Mouse (Mus musculus) forebrain, embryonic 15.5 days (tissue): ENCODE measurements around the gene Picalm. TPM values are rescaled to one million over a fixed set of nuclear protein-coding genes. Genes with fewer than 3 reads are reported as not detected.

Source experiments
- ATAC-seq: fragments of 200-750 bp; cut with Nextera tagmentation; replicated peaks from 2 replicates; pipeline ENCODE4 v1.8.0; 2017; ENCODE audit warnings: mild to moderate bottlenecking, moderate TSS enrichment, moderate library complexity
- H3K27ac ChIP-seq: fragments of 300-500 bp; sonication (generic); replicated peaks from 2 replicates; pipeline ENCODE4 v1.5.1; 2015; ENCODE audit warnings: mild to moderate bottlenecking, inconsistent platforms
- H3K27me3 ChIP-seq: fragments of 300-500 bp; sonication (generic); 2 replicates; pipeline ENCODE4 v1.6.1; 2015; ENCODE audit warnings: inconsistent platforms
- H3K36me3 ChIP-seq: fragments of 300-500 bp; sonication (generic); 2 replicates; pipeline ENCODE4 v1.6.1; 2015; ENCODE audit warnings: mild to moderate bottlenecking, inconsistent platforms
- H3K4me1 ChIP-seq: fragments of 300-500 bp; sonication (generic); 2 replicates; pipeline ENCODE4 v1.6.1; 2015; ENCODE audit warnings: inconsistent platforms
- H3K4me2 ChIP-seq: fragments of 300-500 bp; sonication (generic); replicated peaks from 2 replicates; pipeline ENCODE4 v1.6.1; 2015; ENCODE audit warnings: mild to moderate bottlenecking, inconsistent platforms
- H3K4me3 ChIP-seq: fragments of 300-500 bp; sonication (generic); 2 replicates; pipeline ENCODE4 v1.5.1; 2015; ENCODE audit warnings: mild to moderate bottlenecking, inconsistent platforms
- H3K9ac ChIP-seq: fragments of 300-500 bp; sonication (generic); replicated peaks from 2 replicates; pipeline ENCODE4 v1.6.1; 2015; ENCODE audit warnings: mild to moderate bottlenecking, inconsistent platforms
- H3K9me3 ChIP-seq: fragments of 300-500 bp; sonication (generic); 2 replicates; pipeline ENCODE4 v1.6.1; 2016; ENCODE audit warnings: inconsistent platforms
- WGBS: fragments of 180-500 bp; shearing (Covaris S2); methylation state at CpG from one replicate; pipeline ENCODE4 v1.1.7; 2015; ENCODE audit warnings: mixed read lengths; 5-methylcytosine and 5-hydroxymethylcytosine counted together
- polyA plus RNA-seq: library from polyadenylated mRNA; unstranded; fragments of >200 nt; fragmentation: Nextera tagmentation; extraction: Ambion mirVana; gene quantifications from 2 replicates; pipeline ENCODE4 v1.2.1, GENCODE M21; 2015

Picalm gene
- polyA plus RNA-seq: 42.3 and 45.7 TPM in 2 replicates

DNA sequence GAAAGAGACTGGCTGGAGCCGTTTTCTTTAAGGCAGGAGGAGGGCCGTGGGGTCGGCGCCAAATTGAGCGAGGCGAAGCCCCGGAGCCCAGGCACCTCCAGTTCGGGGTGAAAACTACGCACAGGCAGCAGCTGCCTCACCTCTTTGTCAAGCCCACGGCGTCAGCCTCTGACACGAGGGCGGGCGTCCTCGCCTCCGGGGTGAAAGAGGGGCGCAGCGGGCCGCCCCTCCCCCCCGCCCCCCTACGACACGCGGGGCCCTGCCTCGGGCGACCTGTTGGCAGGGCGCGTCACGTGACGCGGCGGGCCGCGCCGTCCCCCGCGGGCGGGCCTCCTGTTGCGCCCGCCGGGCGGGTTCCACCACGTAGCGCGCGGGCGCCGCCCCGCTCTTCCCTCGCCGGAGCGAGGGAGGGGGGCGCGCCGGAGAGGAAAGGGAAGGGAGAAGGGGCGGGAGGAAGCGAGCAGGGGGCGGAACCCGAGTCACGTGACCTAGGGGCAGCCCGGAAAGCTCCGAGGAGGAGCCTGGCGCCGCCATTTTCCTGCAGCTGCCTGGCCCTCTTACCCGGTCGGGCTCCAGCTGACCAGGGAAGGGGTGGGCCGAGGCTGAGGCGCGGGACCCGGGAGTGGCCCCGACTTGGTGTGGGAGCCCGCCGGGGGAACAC, at the start of gene Picalm:
Picalm (plus strand) TSS at position 482 of the 661 bp plus-strand sequence.
- H3K36me3 ChIP-seq: no peaks in the 10 kb centered on the region
- no peaks in the 10 kb centered on the region for H3K9me3 ChIP-seq
- H3K27me3 ChIP-seq: no peaks in the 10 kb centered on the region
- under 1% methylated on average over 36 of the region's 72 CpGs for WGBS
- peak within 1 kb of the TSS; percentile 98 for H3K4me3 ChIP-seq
- peak within 1 kb of the TSS; percentile 81 for H3K4me2 ChIP-seq
- peak within 1 kb of the TSS; percentile 97 for H3K27ac ChIP-seq
- peak within 1 kb of the TSS; percentile 97 for H3K9ac ChIP-seq
- ATAC-seq: peak; percentile 95
- peaks cover 28% of the 10 kb centered on the region for H3K4me1 ChIP-seq

- 85% methylated on average over 7 of the region's 7 CpGs for WGBS
- H3K27me3 ChIP-seq: no peaks in the 10 kb centered on the region
- H3K9me3 ChIP-seq: no peaks in the 10 kb centered on the region
- H3K4me2 ChIP-seq: no peak overlapping the region
- ATAC-seq: no peak
- no peaks in the 10 kb centered on the region for H3K36me3 ChIP-seq
- H3K27ac ChIP-seq: no peak overlapping the region
- H3K4me1 ChIP-seq: no peaks in the 10 kb centered on the region
- no peak overlapping the region for H3K9ac ChIP-seq
- H3K4me3 ChIP-seq: no peak overlapping the region
Observed at GRCm38 (mm10) chr7:90083799-90084198, 46.2 kb upstream of the Picalm start.

DNA sequence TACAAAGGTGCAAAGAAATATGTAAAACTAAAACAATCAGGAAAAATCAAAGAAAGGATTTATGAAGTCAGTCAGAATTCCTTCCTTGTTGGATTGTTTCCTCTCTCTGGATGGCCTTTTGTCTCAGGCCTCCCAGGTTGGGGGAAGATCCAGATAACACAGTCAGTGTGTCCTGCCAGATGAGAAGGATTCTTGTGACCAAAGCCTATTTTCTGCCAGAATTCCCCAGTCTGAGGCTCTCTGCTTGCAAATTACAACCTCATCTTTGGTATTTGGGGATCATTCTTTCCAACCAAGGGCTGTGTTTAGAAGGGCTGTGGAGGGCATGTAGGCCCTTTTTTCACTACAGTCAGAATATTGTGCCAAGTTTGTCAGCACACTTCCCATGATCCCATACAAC, 45.5 kb upstream of the Picalm start:
- H3K4me3 ChIP-seq: no peak overlapping the region
- H3K4me2 ChIP-seq: no peak overlapping the region
- no peaks in the 10 kb centered on the region for H3K9me3 ChIP-seq
- H3K36me3 ChIP-seq: no peaks in the 10 kb centered on the region
- no peak overlapping the region for H3K9ac ChIP-seq
- H3K27ac ChIP-seq: no peak overlapping the region
- no peaks in the 10 kb centered on the region for H3K4me1 ChIP-seq
- no peak for ATAC-seq
- H3K27me3 ChIP-seq: no peaks in the 10 kb centered on the region

DNA sequence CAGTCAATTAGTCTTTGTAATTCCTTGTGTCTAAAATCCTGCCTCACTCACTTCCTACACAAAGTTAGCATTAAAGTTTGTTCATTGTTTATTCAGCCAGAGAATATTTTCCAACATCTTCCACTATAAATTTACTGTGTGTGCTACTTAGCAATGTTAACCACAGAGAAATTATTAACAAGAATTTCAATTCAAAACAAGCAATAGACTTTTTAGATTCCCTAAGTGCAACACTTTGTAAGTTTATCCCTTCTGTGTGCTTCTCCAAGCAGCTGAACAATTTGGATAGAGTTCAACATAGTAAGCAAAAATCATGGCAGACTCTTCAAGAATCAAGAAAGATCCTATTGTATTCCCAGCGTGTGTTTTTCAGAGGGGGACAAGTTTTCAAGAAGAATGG, 44.3 kb upstream of the Picalm start:
- Histone ChIP-seq H3K36me3 (no peaks in the 10 kb centered on the region), H3K4me2 (no peak overlapping the region), H3K9me3 (no peaks in the 10 kb centered on the region), H3K9ac (no peak overlapping the region), H3K27me3 (no peaks in the 10 kb centered on the region), H3K4me3 (no peak overlapping the region), H3K27ac (no peak overlapping the region), H3K4me1 (no peaks in the 10 kb centered on the region)
- ATAC-seq: no peak
- 43% methylated on average over 1 of the region's 1 CpGs for WGBS

GRCm38 (mm10) chr7:90086821-90087220, 43.2 kb upstream of the Picalm start:
- ATAC-seq: no peak
- Histone ChIP-seq H3K36me3 (no peaks in the 10 kb centered on the region), H3K9ac (no peak overlapping the region), H3K4me2 (no peak overlapping the region), H3K9me3 (no peaks in the 10 kb centered on the region), H3K27ac (no peak overlapping the region), H3K27me3 (no peaks in the 10 kb centered on the region), H3K4me3 (no peak overlapping the region), H3K4me1 (no peaks in the 10 kb centered on the region)

- H3K27ac ChIP-seq: no peak overlapping the region
- H3K4me3 ChIP-seq: no peak overlapping the region
- no peaks in the 10 kb centered on the region for H3K27me3 ChIP-seq
- ATAC-seq: no peak
- H3K4me1 ChIP-seq: peaks cover 4% of the 10 kb centered on the region
- no peaks in the 10 kb centered on the region for H3K9me3 ChIP-seq
- WGBS: 68% methylated on average over 4 of the region's 4 CpGs
- no peak overlapping the region for H3K4me2 ChIP-seq
- no peaks in the 10 kb centered on the region for H3K36me3 ChIP-seq
- H3K9ac ChIP-seq: no peak overlapping the region
Observed at GRCm38 (mm10) chr7:90090996-90091395, 39.0 kb upstream of the Picalm start.

GRCm38 (mm10) chr7:90091756-90092155, 38.3 kb upstream of the Picalm start:
- Histone ChIP-seq H3K9me3 (no peaks in the 10 kb centered on the region), H3K27ac (no peak overlapping the region), H3K27me3 (no peaks in the 10 kb centered on the region), H3K4me3 (no peak overlapping the region), H3K4me2 (no peak overlapping the region), H3K9ac (no peak overlapping the region), H3K36me3 (no peaks in the 10 kb centered on the region), H3K4me1 (peaks cover 5% of the 10 kb centered on the region)
- no peak for ATAC-seq
- 55% methylated on average over 2 of the region's 2 CpGs for WGBS

- WGBS: 87% methylated on average over 8 of the region's 8 CpGs
- ATAC-seq: no peak
- Histone ChIP-seq H3K4me2 (no peak overlapping the region), H3K9ac (no peak overlapping the region), H3K9me3 (no peaks in the 10 kb centered on the region), H3K4me3 (no peak overlapping the region), H3K27ac (no peak overlapping the region), H3K36me3 (no peaks in the 10 kb centered on the region), H3K4me1 (peaks cover 5% of the 10 kb centered on the region), H3K27me3 (no peaks in the 10 kb centered on the region)
Observed at GRCm38 (mm10) chr7:90092452-90093450, 37.3 kb upstream of the Picalm start.

- Histone ChIP-seq H3K4me2 (no peak overlapping the region), H3K27me3 (no peaks in the 10 kb centered on the region), H3K36me3 (no peaks in the 10 kb centered on the region), H3K9ac (no peak overlapping the region), H3K9me3 (no peaks in the 10 kb centered on the region), H3K4me3 (no peak overlapping the region), H3K27ac (no peak overlapping the region), H3K4me1 (peaks cover 5% of the 10 kb centered on the region)
- 79% methylated on average over 5 of the region's 5 CpGs for WGBS
- ATAC-seq: no peak
Observed at GRCm38 (mm10) chr7:90095097-90095496, 34.9 kb upstream of the Picalm start.

GRCm38 (mm10) chr7:90095766-90096372, 34.1 kb upstream of the Picalm start:
- Histone ChIP-seq H3K4me2 (no peak overlapping the region), H3K9me3 (no peaks in the 10 kb centered on the region), H3K4me1 (peaks cover 5% of the 10 kb centered on the region), H3K36me3 (no peaks in the 10 kb centered on the region), H3K27ac (no peak overlapping the region), H3K27me3 (no peaks in the 10 kb centered on the region), H3K4me3 (no peak overlapping the region), H3K9ac (no peak overlapping the region)
- WGBS: 36% methylated on average over 6 of the region's 6 CpGs
- peak; percentile 93 for ATAC-seq

GRCm38 (mm10) chr7:90096609-90097008, 33.4 kb upstream of the Picalm start:
- WGBS: 74% methylated on average over 2 of the region's 2 CpGs
- H3K9ac ChIP-seq: no peak overlapping the region
- no peaks in the 10 kb centered on the region for H3K9me3 ChIP-seq
- no peaks in the 10 kb centered on the region for H3K36me3 ChIP-seq
- no peak overlapping the region for H3K4me3 ChIP-seq
- no peak overlapping the region for H3K4me2 ChIP-seq
- H3K27me3 ChIP-seq: no peaks in the 10 kb centered on the region
- no peak overlapping the region for H3K27ac ChIP-seq
- peaks cover 5% of the 10 kb centered on the region for H3K4me1 ChIP-seq
- no peak for ATAC-seq

GRCm38 (mm10) chr7:90098253-90098652, 31.8 kb upstream of the Picalm start:
- Histone ChIP-seq H3K4me1 (peaks cover 5% of the 10 kb centered on the region), H3K9ac (no peak overlapping the region), H3K27ac (no peak overlapping the region), H3K9me3 (no peaks in the 10 kb centered on the region), H3K4me2 (no peak overlapping the region), H3K27me3 (no peaks in the 10 kb centered on the region), H3K36me3 (no peaks in the 10 kb centered on the region), H3K4me3 (no peak overlapping the region)
- WGBS: 89% methylated on average over 4 of the region's 4 CpGs
- no peak for ATAC-seq
